Mouse (Mus musculus) cerebellum, adult 11-12 months (tissue): ENCODE data around the gene Sh2d3c.

Source experiments
- DNase-seq: peaks from one replicate; pipeline ENCODE4 v3.0.0; 2022

Gene Sh2d3c

DNA sequence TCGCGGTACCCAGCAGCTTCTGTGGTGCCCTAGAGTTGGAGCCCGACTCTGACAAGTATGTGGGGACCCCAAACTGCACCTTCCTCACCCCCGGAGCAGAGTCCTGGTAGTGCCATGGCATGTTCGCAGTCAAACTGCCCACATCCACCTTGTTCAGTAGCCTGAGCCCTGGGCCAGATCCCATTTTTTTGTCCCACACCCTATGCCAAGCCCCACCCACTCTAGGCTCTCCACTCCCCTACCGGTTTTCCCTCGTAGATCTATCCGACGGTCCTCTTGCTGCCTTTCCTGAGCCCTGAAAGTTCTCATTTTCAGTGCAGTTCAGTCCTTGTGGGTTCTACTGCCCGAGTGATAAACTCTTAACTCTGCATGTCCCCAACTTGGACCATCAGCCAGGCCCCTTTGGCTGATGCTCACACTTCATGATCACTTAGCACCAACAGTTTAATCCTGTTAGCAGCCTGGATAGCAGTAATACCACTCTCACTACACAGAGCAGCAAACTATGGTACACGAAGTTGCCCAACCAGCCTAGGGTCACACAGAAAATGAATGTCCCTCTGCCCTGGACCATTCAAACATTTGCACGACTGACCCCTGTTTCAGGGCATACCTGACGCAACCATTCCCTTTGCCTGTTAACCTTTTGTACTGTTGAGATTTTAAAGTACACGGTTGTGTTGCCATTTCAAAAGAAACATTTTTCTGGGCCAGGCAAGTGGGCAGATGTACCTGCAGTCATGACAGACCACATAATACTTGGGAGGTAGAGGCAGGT lies 19.7 kb upstream of the Sh2d3c start:
- DNase-seq, result no peak

DNA sequence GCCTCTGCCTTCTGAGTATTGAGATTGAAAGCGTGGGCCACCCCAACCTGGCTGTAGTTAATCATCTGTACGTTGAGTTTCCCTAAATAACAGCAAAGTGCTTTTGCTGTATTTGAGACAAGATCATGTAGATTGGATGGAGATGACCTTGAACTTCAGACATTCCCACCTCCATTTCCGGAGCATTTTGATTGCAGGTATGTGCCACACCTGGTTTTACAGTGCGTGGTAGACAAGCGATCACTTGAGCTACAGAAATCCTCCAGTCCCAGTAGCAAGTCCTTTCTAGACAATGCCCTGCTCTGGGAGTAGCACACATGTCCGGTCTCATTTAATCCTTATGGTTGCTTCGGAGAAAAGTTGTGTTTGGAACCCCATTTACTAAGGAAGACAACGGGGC lies 17.8 kb upstream of the Sh2d3c start:
- no peak for DNase-seq

DNA sequence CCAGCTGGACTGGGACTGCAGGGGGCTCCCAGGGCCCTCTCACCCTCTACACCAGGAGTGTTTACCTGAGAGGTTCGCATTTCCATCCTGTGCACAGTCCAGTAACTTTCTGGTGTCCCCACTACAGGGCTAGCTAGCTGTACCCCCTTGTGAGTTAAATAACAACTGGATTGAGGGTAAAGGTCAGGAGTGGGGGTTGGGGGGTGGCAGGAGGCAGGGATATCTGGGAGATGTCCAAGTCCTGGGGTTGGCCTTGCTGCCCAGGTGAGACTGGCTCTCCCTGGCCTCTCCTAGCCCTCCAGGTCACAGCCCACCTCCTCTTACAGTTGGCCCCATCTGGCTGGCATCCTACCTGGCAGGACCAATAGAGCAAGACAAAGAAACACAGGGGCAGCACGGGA lies 16.8 kb upstream of the Sh2d3c start, which contains the start of gene Fpgs:
TSS of gene Fpgs (minus strand) at position 125 of the 401 bp plus-strand sequence.
- DNase-seq, result no peak

DNA sequence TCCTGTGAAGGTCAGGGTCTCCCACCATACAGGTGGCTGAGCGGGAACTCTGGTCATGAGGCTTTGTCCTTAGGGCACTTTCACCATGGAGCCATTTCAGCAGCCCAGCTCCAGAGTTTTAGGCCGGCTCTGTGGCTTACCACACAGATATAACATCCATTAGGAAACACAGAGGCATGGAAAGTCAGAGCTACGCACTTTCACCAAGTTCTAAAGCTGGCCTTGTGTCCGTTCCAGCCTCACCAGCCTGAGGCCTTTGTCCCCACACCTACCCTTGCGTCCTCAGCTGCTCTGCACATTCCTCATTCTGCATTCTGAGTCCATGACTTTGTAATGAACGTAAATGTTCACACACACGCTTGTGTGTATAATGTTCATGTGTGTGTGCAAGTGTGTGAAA lies 15.8 kb upstream of the Sh2d3c start:
- no peak for DNase-seq

- DNase-seq, result no peak
Measured at GRCm38 (mm10) chr2:32706971-32707370, 13.9 kb upstream of the Sh2d3c start.

DNA sequence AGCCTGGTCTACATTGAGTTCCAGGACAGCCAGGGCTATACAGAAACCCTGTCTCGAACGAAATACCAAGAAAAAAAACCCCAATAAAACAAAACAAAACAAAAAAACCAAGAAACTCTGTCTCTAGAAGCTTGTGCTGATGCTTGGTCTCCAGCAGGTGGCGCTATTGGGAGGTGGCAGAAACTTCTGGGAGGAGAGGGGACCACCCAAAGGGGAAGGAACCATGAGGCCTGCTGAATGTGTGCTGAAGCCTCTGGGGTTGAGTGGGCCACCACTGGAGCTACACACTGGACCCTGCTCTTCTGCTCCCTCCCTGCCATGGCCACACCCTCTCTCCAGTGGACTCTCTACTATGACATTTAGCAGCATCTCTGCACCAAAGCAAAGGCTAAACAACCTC lies 12.2 kb upstream of the Sh2d3c start:
- no peak for DNase-seq

DNA sequence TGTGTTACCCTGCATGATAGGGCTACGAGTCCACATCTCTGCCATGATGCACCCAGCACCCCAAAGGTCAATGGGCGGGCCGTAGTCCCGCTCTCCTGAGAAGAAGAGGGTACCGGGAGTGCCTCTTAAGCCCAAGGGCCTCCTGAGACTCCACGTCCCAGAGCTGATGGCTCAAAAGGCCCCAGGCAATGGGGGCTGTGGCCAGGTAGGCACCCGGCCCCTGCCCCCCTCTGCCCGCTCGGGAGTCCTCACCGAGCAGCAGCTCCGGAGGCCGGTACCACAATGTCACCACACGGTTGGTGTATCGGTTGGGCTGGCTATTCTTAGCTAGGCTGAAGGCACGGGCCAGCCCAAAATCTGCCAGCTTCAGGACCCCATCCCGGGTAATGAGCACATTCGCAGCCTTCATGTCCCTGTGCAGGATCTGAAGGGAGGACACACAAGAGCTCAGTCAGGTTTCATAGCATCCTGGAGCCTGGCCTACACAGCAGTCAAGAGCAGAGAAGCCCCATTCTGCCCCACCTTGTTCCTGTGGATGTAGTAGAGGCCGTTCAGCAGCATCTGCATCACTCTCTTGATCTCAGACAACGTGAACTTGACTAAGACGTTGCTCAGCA lies 11.2 kb upstream of the Sh2d3c start:
- no peak for DNase-seq

- no peak for DNase-seq
Measured at GRCm38 (mm10) chr2:32710425-32710824, 10.4 kb upstream of the Sh2d3c start.

GRCm38 (mm10) chr2:32711301-32712056 lies 9.4 kb upstream of the Sh2d3c start:
- no peak for DNase-seq

- DNase-seq, result peak; percentile 78
Measured at GRCm38 (mm10) chr2:32712108-32712551, 8.7 kb upstream of the Sh2d3c start.

GRCm38 (mm10) chr2:32712586-32712933 lies 8.3 kb upstream of the Sh2d3c start:
- DNase-seq, result peak; percentile 95

DNA sequence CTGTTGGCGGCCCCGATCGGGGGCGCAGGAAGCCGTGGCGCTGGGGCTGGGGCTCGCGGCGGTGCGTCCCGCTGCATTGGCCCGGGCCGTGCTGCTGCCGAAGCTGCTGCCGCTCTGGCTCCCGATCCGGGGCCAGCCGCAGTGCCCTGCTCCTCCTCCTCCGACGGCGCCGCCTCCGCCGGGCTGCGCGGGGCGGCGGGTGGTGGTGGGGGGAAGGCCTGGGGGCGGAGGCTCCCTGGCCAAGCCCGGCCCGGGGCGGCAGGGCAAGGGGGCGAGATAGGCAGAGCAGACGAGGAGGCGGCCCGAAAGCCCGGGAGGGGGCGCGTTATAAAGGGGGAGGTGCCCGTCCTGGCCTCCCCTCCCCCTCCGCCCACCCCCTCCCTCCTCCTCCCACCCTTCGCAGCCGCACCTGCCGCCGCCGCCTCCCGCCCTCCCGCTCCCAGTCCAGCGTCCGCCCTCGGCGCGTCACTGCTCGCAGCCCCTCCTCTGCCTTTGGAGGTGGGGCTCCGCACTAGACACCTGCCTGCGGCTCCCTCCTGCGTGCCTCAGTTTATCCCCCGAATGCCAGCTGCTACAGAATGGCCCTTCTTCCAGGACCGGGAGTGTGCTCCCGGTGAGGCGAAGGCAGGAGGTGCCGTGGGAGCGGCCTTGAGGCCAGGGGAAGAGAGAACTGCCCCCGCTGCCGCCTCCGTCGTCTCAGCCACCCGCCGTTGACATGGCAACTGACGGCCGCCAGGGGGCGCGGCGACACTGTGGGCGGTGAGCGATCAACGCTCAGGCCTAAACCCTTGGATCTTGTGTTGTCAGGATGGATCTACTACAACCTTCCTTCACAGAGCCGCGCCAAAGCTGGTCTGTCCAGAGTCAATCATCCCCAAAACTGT lies 7.7 kb upstream of the Sh2d3c start, which contains the start of gene Cdk9:
TSS of gene Cdk9 (minus strand) at position 143 of the 884 bp plus-strand sequence.
- peak; percentile 93 for DNase-seq

DNA sequence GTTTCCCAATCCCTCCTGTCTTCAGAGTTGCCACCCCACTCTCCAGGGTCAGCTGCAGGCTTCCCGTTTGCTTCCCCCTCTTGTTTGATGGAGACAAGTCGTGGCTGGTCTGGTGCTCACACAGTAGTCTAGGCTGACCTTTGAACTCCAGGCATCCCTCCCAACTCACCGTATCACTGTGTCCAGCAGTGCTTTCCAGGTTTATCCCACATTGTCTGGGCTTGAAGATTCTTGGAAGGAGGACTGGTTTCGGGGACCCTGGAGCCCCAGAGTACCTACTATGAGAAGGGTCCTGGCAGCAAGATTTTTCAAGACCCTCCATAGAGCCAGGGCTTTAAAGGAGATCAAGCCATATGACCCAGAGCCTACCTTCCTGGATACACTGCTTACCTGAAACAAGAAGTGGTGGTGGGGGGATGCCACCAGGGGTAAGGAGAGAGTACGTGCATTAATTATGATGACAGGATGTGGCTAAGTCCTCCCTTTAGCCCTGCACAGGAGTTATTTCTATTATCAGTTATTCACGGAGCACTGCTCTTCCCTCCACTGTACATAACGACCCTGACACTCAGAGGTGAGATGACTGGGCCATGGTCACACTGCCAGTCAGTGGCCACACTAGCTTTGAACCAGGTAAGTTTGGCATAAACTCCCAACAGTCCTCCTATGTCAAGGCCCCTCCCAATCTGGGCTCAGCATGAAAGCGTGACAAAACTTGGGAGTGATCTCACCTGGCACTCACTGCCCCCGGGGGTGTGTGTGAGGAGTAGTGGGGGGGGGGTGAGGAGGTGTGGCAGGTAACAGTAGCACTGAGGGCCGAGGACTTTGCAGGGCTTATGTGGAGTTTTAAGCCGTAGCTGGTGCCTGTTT lies 6.5 kb upstream of the Sh2d3c start:
- peak; percentile 69 for DNase-seq

GRCm38 (mm10) chr2:32714987-32715425 lies 5.8 kb upstream of the Sh2d3c start:
- peak; percentile 60 for DNase-seq

GRCm38 (mm10) chr2:32718761-32719160 lies 2.1 kb upstream of the Sh2d3c start:
- DNase-seq, result no peak

- DNase-seq, result no peak
Measured at GRCm38 (mm10) chr2:32720053-32720452, 802 bp upstream of the Sh2d3c start.

DNA sequence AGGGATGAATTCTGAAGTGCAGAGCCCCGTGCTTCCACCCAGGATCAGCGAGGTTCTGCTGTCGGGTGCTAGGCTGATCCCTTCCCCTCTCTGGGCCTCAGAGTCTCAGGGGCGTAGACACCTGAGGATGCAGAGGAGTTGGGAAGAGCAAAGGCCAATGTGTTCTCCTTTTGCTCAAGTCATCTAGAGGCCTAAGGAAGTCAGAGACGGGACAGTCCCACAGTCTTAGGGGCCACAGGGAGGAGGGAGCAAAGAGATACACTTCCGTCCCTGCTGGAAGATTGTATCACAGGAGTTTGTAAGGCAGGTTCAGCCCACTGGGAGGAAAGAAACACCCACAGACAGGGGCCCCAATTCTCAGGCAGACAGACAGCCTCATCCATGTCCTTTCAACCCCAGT lies 1.2 kb downstream of the Sh2d3c start:
- no peak for DNase-seq

GRCm38 (mm10) chr2:32722581-32722980 lies 1.7 kb downstream of the Sh2d3c start:
- no peak for DNase-seq

- no peak for DNase-seq
Measured at GRCm38 (mm10) chr2:32724149-32724548, 3.3 kb downstream of the Sh2d3c start.

- no peak for DNase-seq
Measured at GRCm38 (mm10) chr2:32724832-32725790, 4.3 kb downstream of the Sh2d3c start.
